Mouse (Mus musculus): ENCODE results near the gene Xrra1.

Gene Xrra1

GRCm38 (mm10) chr7:99850534-99850933 is 8.4 kb upstream of the Xrra1 start:
- intact Hi-C loops (cut with DNase I): no loop called here

- intact Hi-C loops (cut with DNase I): no loop called here
Observed at GRCm38 (mm10) chr7:99851121-99851520, 7.8 kb upstream of the Xrra1 start.

GRCm38 (mm10) chr7:99851618-99852017 is 7.3 kb upstream of the Xrra1 start:
- intact Hi-C loops (cut with DNase I): no loop called here

- intact Hi-C loops (cut with DNase I): no loop called here
Observed at GRCm38 (mm10) chr7:99853350-99853749, 5.6 kb upstream of the Xrra1 start.

GRCm38 (mm10) chr7:99854311-99854710 is 4.6 kb upstream of the Xrra1 start:
- intact Hi-C loops (cut with DNase I): no loop called here

- intact Hi-C loops (cut with DNase I): loop anchor here (5.0 kb wide), 1 partner anchor 44 kb away; no protein-coding TSS in a partner anchor
Observed at GRCm38 (mm10) chr7:99856266-99856861, 2.6 kb upstream of the Xrra1 start.

GRCm38 (mm10) chr7:99858175-99858812 is 622 bp upstream of the Xrra1 start:
- intact Hi-C loops (cut with DNase I): loop anchor here (5.0 kb wide), 1 partner anchor 46 kb away; no protein-coding TSS in a partner anchor

- intact Hi-C loops (cut with DNase I): no loop called here
Observed at GRCm38 (mm10) chr7:99863362-99863761, 4.4 kb downstream of the Xrra1 start, which contains the start of gene Spcs2. Gene Spcs2 (minus strand): TSS chr7:99863462.

- intact Hi-C loops (cut with DNase I): no loop called here
Observed at GRCm38 (mm10) chr7:99864241-99865028, 5.5 kb downstream of the Xrra1 start.

GRCm38 (mm10) chr7:99865219-99865618 is 6.3 kb downstream of the Xrra1 start:
- intact Hi-C loops (cut with DNase I): no loop called here

- intact Hi-C loops (cut with DNase I): no loop called here
Observed at GRCm38 (mm10) chr7:99869296-99869695, 10.4 kb downstream of the Xrra1 start.

GRCm38 (mm10) chr7:99873965-99874364 is 15.0 kb downstream of the Xrra1 start:
- intact Hi-C loops (cut with DNase I): no loop called here

- intact Hi-C loops (cut with DNase I): loop anchor here (2.0 to 5.0 kb wide), 2 partner anchors 63 to 254 kb away; no protein-coding TSS in a partner anchor
Observed at GRCm38 (mm10) chr7:99875891-99876290, 17.0 kb downstream of the Xrra1 start.

GRCm38 (mm10) chr7:99876345-99876744 is 17.4 kb downstream of the Xrra1 start:
- intact Hi-C loops (cut with DNase I): loop anchor here (2.0 to 5.0 kb wide), 2 partner anchors 64 to 254 kb away; no protein-coding TSS in a partner anchor

- intact Hi-C loops (cut with DNase I): loop anchor here (5.0 kb wide), 1 partner anchor 256 kb away; no protein-coding TSS in a partner anchor
Observed at GRCm38 (mm10) chr7:99878254-99878653, 19.3 kb downstream of the Xrra1 start.

GRCm38 (mm10) chr7:99887230-99887735 is 28.4 kb downstream of the Xrra1 start:
- intact Hi-C loops (cut with DNase I): no loop called here

GRCm38 (mm10) chr7:99887743-99888142 is 28.8 kb downstream of the Xrra1 start:
- intact Hi-C loops (cut with DNase I): no loop called here

GRCm38 (mm10) chr7:99889175-99889880 is 30.4 kb downstream of the Xrra1 start:
- intact Hi-C loops (cut with DNase I): no loop called here

GRCm38 (mm10) chr7:99890168-99890755 is 31.3 kb downstream of the Xrra1 start:
- intact Hi-C loops (cut with DNase I): loop anchor here (2.0 kb wide), 1 partner anchor 27 kb away; no protein-coding TSS in a partner anchor

- intact Hi-C loops (cut with DNase I): loop anchor here (2.0 kb wide), 1 partner anchor 25 kb away; no protein-coding TSS in a partner anchor
Observed at GRCm38 (mm10) chr7:99891471-99891870, 32.6 kb downstream of the Xrra1 start.
